Mouse (Mus musculus): ENCODE measurements around the gene Pogk. TPM values are rescaled to one million over a fixed set of nuclear protein-coding genes. Genes with fewer than 3 reads are reported as not detected.

Gene Pogk
- 0.25 and 0.54 TPM in 2 replicates for polyA plus RNA-seq (2012; ENCODE audit: low replicate concordance)

GRCm38 (mm10) chr1:166409701-166410220 lies at the start of gene Pogk:
TSS of gene Pogk (minus strand) at chr1:166409863.

GRCm38 (mm10) chr1:166379013-166379629 lies 30.5 kb downstream of the Pogk start, which contains the start of gene Tada1:
TSS of gene Tada1 (plus strand) at chr1:166379097.

Other genes with a start within 250 kb of the Pogk start
- gene Mael, start 171.1 kb downstream of the Pogk start, polyA plus RNA-seq (2012; ENCODE audit: low replicate concordance): not detected in 2 replicates
- not detected in 2 replicates for gene Ildr2, start 155.7 kb downstream of the Pogk start, polyA plus RNA-seq (2012; ENCODE audit: low replicate concordance)
- gene Tada1, start 30.8 kb downstream of the Pogk start, polyA plus RNA-seq (2012; ENCODE audit: low replicate concordance): 9.5 and 9.6 TPM in 2 replicates
- gene Gm4846, start 87.7 kb upstream of the Pogk start, polyA plus RNA-seq (2012; ENCODE audit: low replicate concordance): not detected in 2 replicates
- gene Gm4847, start 237.8 kb upstream of the Pogk start, polyA plus RNA-seq (2012; ENCODE audit: low replicate concordance): not detected in 2 replicates

Measured in leukemia stem cell, adult 10-12 weeks (primary cell).